Mouse (Mus musculus): ENCODE measurements around the gene Gm3043. TPM values are rescaled to one million over a fixed set of nuclear protein-coding genes. Genes with fewer than 3 reads are reported as not detected.
"Not testable (repeated sequence)": the region's sequence is repeated elsewhere in the genome, so short reads cannot be mapped to it uniquely, and the experiment has no call there.

The Gm3043 gene
- not detected in 2 replicates for polyA plus RNA-seq (2012; ENCODE audit: insufficient read depth, insufficient read length, missing spikeins)

GRCm38 (mm10) chr14:3688483-3688882 lies at the start of gene Gm3043:
Gene Gm3043 (plus strand): TSS chr14:3688783.
- not testable (repeated sequence) for H3K4me3 ChIP-seq (ENCODE audit: insufficient read depth, low read length); H3K27ac ChIP-seq (ENCODE audit: insufficient read depth, low read depth, low read length); H3K4me1 ChIP-seq (ENCODE audit: control insufficient read depth, insufficient read depth, low read length)

GRCm38 (mm10) chr14:3651730-3652129 lies 36.9 kb upstream of the Gm3043 start, which contains the start of gene Gm3020:
Gene Gm3020 (plus strand): TSS chr14:3652030.
- not testable (repeated sequence) for H3K4me1 ChIP-seq (ENCODE audit: control insufficient read depth, insufficient read depth, low read length); H3K4me3 ChIP-seq (ENCODE audit: insufficient read depth, low read length); H3K27ac ChIP-seq (ENCODE audit: insufficient read depth, low read depth, low read length)

Other genes starting within 250 kb of the Gm3043 start
- gene Gm10408, start 239.4 kb upstream of the Gm3043 start, polyA plus RNA-seq (2012; ENCODE audit: insufficient read depth, insufficient read length, missing spikeins) = not detected in 2 replicates
- not detected in 2 replicates for gene Gm3012, start 54.3 kb upstream of the Gm3043 start, polyA plus RNA-seq (2012; ENCODE audit: insufficient read depth, insufficient read length, missing spikeins)
- not detected in 2 replicates for gene Gm3020, start 36.8 kb upstream of the Gm3043 start, polyA plus RNA-seq (2012; ENCODE audit: insufficient read depth, insufficient read length, missing spikeins)
- not detected in 2 replicates for gene Gm3002, start 121.3 kb downstream of the Gm3043 start, polyA plus RNA-seq (2012; ENCODE audit: insufficient read depth, insufficient read length, missing spikeins)
- gene Gm3033, start 157.5 kb downstream of the Gm3043 start, polyA plus RNA-seq (2012; ENCODE audit: insufficient read depth, insufficient read length, missing spikeins) = not detected in 2 replicates
- not detected in 2 replicates for gene Gm2916, start 195.4 kb downstream of the Gm3043 start, polyA plus RNA-seq (2012; ENCODE audit: insufficient read depth, insufficient read length, missing spikeins)
- gene Gm3029, start 243.0 kb downstream of the Gm3043 start, polyA plus RNA-seq (2012; ENCODE audit: insufficient read depth, insufficient read length, missing spikeins) = not detected in 2 replicates

All from bone marrow macrophage, adult 2 months (primary cell).